Mouse (Mus musculus) stomach, postnatal 0 days (tissue): Measurements from ENCODE around the gene Misp. TPM values are rescaled to one million over a fixed set of nuclear protein-coding genes. Genes with fewer than 3 reads are reported as not detected.

Experiments used
- ATAC-seq: fragments of 200-750 bp; cut with Nextera tagmentation; 2 replicates; pipeline ENCODE4 v1.8.0; 2017; ENCODE audit not compliant: low FRiP score, low TSS enrichment
- DNase-seq: peaks from one replicate; pipeline ENCODE4 v3.0.0-alpha.2; 2016; ENCODE audit warnings: low spot score
- H3K27ac ChIP-seq: fragments of 300-500 bp; sonication (generic); replicated peaks from 2 replicates; pipeline ENCODE4 v1.5.1; 2014; ENCODE audit warnings: mild to moderate bottlenecking, control low read depth
- H3K27me3 ChIP-seq: fragments of 300-500 bp; sonication (generic); 2 replicates; pipeline ENCODE4 v1.6.1; 2014; ENCODE audit warnings: low read length; ENCODE audit not compliant: control insufficient read depth, insufficient read depth
- H3K36me3 ChIP-seq: fragments of 300-500 bp; sonication (generic); 2 replicates; pipeline ENCODE4 v1.6.1; 2014; ENCODE audit warnings: low read length, mixed read lengths; ENCODE audit not compliant: control insufficient read depth, insufficient read depth
- H3K4me1 ChIP-seq: fragments of 300-500 bp; sonication (generic); replicated peaks from 2 replicates; pipeline ENCODE4 v1.6.1; 2014; ENCODE audit warnings: antibody characterized with exemption; ENCODE audit not compliant: control insufficient read depth, insufficient read depth
- H3K4me2 ChIP-seq: fragments of 300-500 bp; sonication (generic); replicated peaks from 2 replicates; pipeline ENCODE4 v1.6.1; 2014; ENCODE audit warnings: low read depth, mild to moderate bottlenecking, control low read depth, moderate library complexity
- H3K4me3 ChIP-seq: fragments of 300-500 bp; sonication (generic); 2 replicates; pipeline ENCODE4 v1.5.1; 2014; ENCODE audit warnings: low read depth, low read length, control low read depth
- H3K9ac ChIP-seq: fragments of 300-500 bp; sonication (generic); 2 replicates; pipeline ENCODE4 v1.6.1; 2014; ENCODE audit warnings: mild to moderate bottlenecking, low read length, control low read depth, mixed read lengths
- H3K9me3 ChIP-seq: fragments of 300-500 bp; sonication (generic); 2 replicates; pipeline ENCODE4 v1.6.1; 2016; ENCODE audit warnings: low read length; ENCODE audit not compliant: control insufficient read depth
- CTCF ChIP-seq: IDR thresholded peaks from 2 replicates; pipeline ENCODE4 v1.5.1; 2016; ENCODE audit warnings: antibody characterized with exemption, low read depth, mild to moderate bottlenecking, moderate library complexity
- EP300 ChIP-seq: optimal IDR thresholded peaks from 2 replicates; pipeline ENCODE3; 2016; ENCODE audit warnings: antibody characterized with exemption
- WGBS: fragments of 180-500 bp; shearing (Covaris S2); extraction: QIAGEN DNeasy Blood & Tissue Kit; methylation state at CpG from one replicate; pipeline ENCODE4 v1.1.7; 2014; 5-methylcytosine and 5-hydroxymethylcytosine counted together
- polyA plus RNA-seq: library from polyadenylated mRNA; unstranded; fragments of >200 nt; fragmentation: Nextera tagmentation; extraction: Ambion mirVana; gene quantifications from 2 replicates; pipeline ENCODE4 v1.2.1, GENCODE M21; 2015

The Misp gene
- polyA plus RNA-seq, 1 experiment from 2014 or later: 58.0 TPM

DNA sequence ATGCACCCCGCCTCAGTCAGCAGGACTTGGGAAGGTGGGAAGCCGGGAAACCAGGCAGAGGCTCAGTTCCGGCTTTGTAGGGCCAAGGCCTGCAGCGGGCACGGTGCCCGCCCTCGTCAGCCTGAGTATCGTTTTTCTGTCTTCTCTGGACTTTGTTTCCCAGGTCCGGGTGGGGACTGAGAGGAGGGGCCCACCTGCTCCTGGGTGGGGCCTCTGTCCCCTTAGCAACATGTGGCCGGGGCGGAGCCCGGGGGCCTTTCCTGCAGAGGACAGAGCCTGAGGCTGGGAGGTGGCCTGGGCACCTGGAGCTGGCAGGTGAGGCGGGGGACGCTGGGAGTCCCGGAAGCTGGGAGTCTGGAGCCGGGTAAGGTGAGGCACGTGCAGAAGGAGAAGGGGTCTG, 1.6 kb downstream of the Misp start:
- WGBS: 29% methylated on average over 14 of the region's 17 CpGs
- H3K4me2 ChIP-seq: peak overlapping the region; percentile 48
- ATAC-seq (peak; percentile 82), DNase-seq (peak; percentile 95)
- H3K9ac ChIP-seq: peak overlapping the region; percentile 56
- H3K27ac ChIP-seq: peak overlapping the region; percentile 91
- no peaks in the 10 kb centered on the region for H3K9me3 ChIP-seq
- H3K27me3 ChIP-seq: no peaks in the 10 kb centered on the region
- peak overlapping the region; percentile 26 for H3K4me3 ChIP-seq
- H3K4me1 ChIP-seq: 0 out of 2 replicates have a peak, but pooled peaks cover 7% of the 10 kb centered on the region
- TF ChIP-seq EP300: no peak
- no peak for TF ChIP-seq CTCF
- H3K36me3 ChIP-seq: no peaks in the 10 kb centered on the region

DNA sequence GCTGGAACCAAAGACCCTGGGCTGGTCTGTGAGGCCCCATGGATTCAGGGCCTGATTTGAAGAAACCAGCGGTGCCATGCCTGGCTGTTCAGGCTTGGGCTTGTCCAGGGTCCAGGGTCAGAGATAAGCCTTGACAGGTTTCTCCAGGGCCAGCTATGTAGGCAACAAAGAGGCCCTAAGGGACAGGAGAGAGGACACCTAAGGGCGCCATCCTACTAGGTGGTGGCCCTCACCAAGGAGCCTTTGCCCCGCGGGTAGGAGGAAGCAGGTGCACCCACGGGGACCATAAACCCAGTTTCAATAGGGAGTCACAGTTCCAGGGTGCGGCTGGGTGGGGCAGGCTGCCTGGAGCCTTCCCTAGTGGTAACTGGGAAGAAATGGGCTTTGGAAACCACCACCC, 2.2 kb downstream of the Misp start:
- Histone ChIP-seq H3K27me3 (no peaks in the 10 kb centered on the region), H3K36me3 (no peaks in the 10 kb centered on the region), H3K4me3 (peak overlapping the region; percentile 26), H3K9me3 (no peaks in the 10 kb centered on the region), H3K27ac (peak overlapping the region; percentile 91), H3K4me2 (peak overlapping the region; percentile 48), H3K9ac (peak overlapping the region; percentile 48), H3K4me1 (0 out of 2 replicates have a peak, but pooled peaks cover 7% of the 10 kb centered on the region)
- DNase-seq (peak; percentile 86), ATAC-seq (peak; percentile 36)
- TF ChIP-seq EP300: no peak
- no peak for TF ChIP-seq CTCF
- 55% methylated on average over 6 of the region's 6 CpGs for WGBS

DNA sequence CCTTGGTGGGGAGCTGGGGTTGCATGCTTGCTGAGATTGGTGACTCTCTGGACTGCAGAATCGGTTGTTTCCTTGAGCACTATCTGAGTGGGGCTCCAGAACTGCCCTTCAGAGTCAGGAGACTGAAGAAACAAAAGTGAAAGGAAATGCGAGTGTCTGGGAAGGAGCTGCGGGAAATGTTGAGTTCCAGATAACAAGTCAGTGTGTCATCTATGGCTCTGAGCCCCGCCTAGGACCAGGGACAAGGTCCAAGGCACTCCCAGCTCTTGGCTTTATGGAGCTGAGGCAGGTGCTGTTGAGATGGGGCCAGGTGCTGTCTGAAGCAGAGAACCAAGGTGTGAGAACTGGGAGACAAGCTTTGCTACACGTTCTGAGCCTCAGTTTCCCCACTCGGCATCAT, 3.6 kb downstream of the Misp start:
- H3K9ac ChIP-seq: peak overlapping the region; percentile 9; the same call in 1 of the 2 replicates
- H3K36me3 ChIP-seq: no peaks in the 10 kb centered on the region
- no peaks in the 10 kb centered on the region for H3K9me3 ChIP-seq
- 34% methylated on average over 6 of the region's 6 CpGs for WGBS
- ATAC-seq (peak; percentile 76), DNase-seq (peak; percentile 90)
- H3K4me1 ChIP-seq: 0 out of 2 replicates have a peak, but pooled peaks cover 7% of the 10 kb centered on the region
- peak overlapping the region; percentile 91 for H3K27ac ChIP-seq
- H3K4me2 ChIP-seq: peak overlapping the region; percentile 48
- H3K27me3 ChIP-seq: no peaks in the 10 kb centered on the region
- TF ChIP-seq EP300 (no peak), CTCF (no peak)
- H3K4me3 ChIP-seq: peak overlapping the region; percentile 3; the same call in 1 of the 2 replicates

GRCm38 (mm10) chr10:79831583-79831982, 10.8 kb downstream of the Misp start:
- Histone ChIP-seq H3K27ac (no peak overlapping the region), H3K9ac (no peak overlapping the region), H3K4me1 (no peaks in the 10 kb centered on the region), H3K27me3 (no peaks in the 10 kb centered on the region), H3K4me3 (no peak overlapping the region), H3K4me2 (no peak overlapping the region), H3K36me3 (no peaks in the 10 kb centered on the region; the same call in 1 of the 2 replicates), H3K9me3 (no peaks in the 10 kb centered on the region)
- DNase-seq (no peak), ATAC-seq (no peak)
- WGBS: 83% methylated on average over 3 of the region's 3 CpGs
- TF ChIP-seq EP300 (no peak), CTCF (no peak)

GRCm38 (mm10) chr10:79832026-79832785, 11.4 kb downstream of the Misp start:
- no peak for DNase-seq
- Histone ChIP-seq H3K4me3 (no peak overlapping the region), H3K4me1 (no peaks in the 10 kb centered on the region), H3K27me3 (no peaks in the 10 kb centered on the region), H3K27ac (no peak overlapping the region), H3K9ac (no peak overlapping the region), H3K36me3 (no peaks in the 10 kb centered on the region; the same call in 1 of the 2 replicates), H3K9me3 (no peaks in the 10 kb centered on the region), H3K4me2 (no peak overlapping the region)
- 42% methylated on average over 7 of the region's 7 CpGs for WGBS
- TF ChIP-seq CTCF (no peak), EP300 (no peak)
- ATAC-seq: no peak

DNA sequence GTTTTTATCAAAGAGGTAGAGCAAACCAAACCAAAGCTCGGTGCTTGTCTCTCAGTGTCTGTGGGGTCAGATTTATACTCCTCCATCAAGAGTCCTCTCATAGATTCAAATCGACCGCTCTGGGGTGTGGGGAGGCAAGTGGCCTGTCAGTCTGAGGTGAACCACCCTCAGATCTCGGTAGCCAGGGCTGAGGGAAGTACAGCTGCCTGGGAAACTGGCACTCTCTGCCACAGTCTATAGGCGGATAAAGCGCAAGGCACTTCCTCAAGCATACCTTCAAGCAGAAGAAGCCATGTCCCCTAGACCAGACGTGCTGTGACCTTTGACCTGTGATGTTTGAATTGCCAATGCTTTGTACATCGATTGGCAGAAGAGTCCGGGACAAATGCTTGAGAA, 12.0 kb downstream of the Misp start:
- Histone ChIP-seq H3K9me3 (no peaks in the 10 kb centered on the region), H3K4me1 (no peaks in the 10 kb centered on the region), H3K4me3 (no peak overlapping the region), H3K4me2 (no peak overlapping the region), H3K36me3 (no peaks in the 10 kb centered on the region; the same call in 1 of the 2 replicates), H3K9ac (no peak overlapping the region), H3K27ac (no peak overlapping the region), H3K27me3 (no peaks in the 10 kb centered on the region)
- DNase-seq (no peak), ATAC-seq (no peak)
- TF ChIP-seq CTCF: no peak
- WGBS: 73% methylated on average over 9 of the region's 9 CpGs
